Mouse (Mus musculus) adrenal gland, postnatal 36 days (tissue): ENCODE results near the gene Mtrf1. TPM values are rescaled to one million over a fixed set of nuclear protein-coding genes. Genes with fewer than 3 reads are reported as not detected.

Experiments used
- DNase-seq, 2 experiments: peaks; one replicate each; pipeline ENCODE4 v3.0.0; 2021; ENCODE audit warnings: mixed read lengths in 1 of 2
- long read RNA-seq, 2 experiments: library from polyadenylated mRNA; stranded (forward); transcript quantifications; one replicate each; pipeline ENCODE4 v2.0.0; 2021; ENCODE audit warnings: borderline sequencing depth in 2 of 2
- total RNA-seq, 2 experiments: library from RNA; stranded (reverse); gene quantifications; 2 replicates each; pipeline ENCODE4 v1.2.3; 2021

Mtrf1 gene
- total RNA-seq, result 1 to 10 TPM; 3.9 to 8.8 TPM
- long read RNA-seq, experiment 1, transcript Mtrf1-201 (11 exons, 1,799 nt), result major isoform, 14 of 18 reads
- long read RNA-seq, experiment 1, partial matches to known transcripts, result 4 of 18 reads
- long read RNA-seq, experiment 1, other reads (novel, unspliced or antisense), result 0 of 18 reads
- long read RNA-seq, experiment 2, transcript Mtrf1-201 (11 exons, 1,799 nt), result major isoform, 5 of 5 reads
- long read RNA-seq, experiment 2, partial matches to known transcripts, result 0 of 5 reads
- long read RNA-seq, experiment 2, other reads (novel, unspliced or antisense), result 0 of 5 reads

GRCm38 (mm10) chr14:79397321-79398122 lies at the start of gene Mtrf1:
Gene Mtrf1 (plus strand): TSS chr14:79397772.
- peak; percentile 71 to 78 for DNase-seq

GRCm38 (mm10) chr14:79358055-79358454 lies 39.5 kb upstream of the Mtrf1 start:
- DNase-seq, result no peak

GRCm38 (mm10) chr14:79377041-79377440 lies 20.5 kb upstream of the Mtrf1 start:
- DNase-seq, result no peak

GRCm38 (mm10) chr14:79383120-79383519 lies 14.5 kb upstream of the Mtrf1 start:
- DNase-seq, result no peak

GRCm38 (mm10) chr14:79388304-79388703 lies 9.3 kb upstream of the Mtrf1 start:
- DNase-seq, result no peak

- DNase-seq, result peak; percentile 6 to 20
Observed at GRCm38 (mm10) chr14:79389438-79390264, 7.9 kb upstream of the Mtrf1 start.

- DNase-seq, result peak; percentile 96 to 98
Observed at GRCm38 (mm10) chr14:79390265-79390926, 7.2 kb upstream of the Mtrf1 start, which contains the start of gene Naa16. Gene Naa16 (minus strand): TSS chr14:79390778.

GRCm38 (mm10) chr14:79393289-79393688 lies 4.3 kb upstream of the Mtrf1 start:
- no peak for DNase-seq

- peak; percentile 20 to 48 for DNase-seq
Observed at GRCm38 (mm10) chr14:79394564-79394963, 3.0 kb upstream of the Mtrf1 start.

GRCm38 (mm10) chr14:79407641-79408040 lies 10.1 kb downstream of the Mtrf1 start:
- no peak for DNase-seq

GRCm38 (mm10) chr14:79409278-79409830 lies 11.8 kb downstream of the Mtrf1 start:
- no peak for DNase-seq

- DNase-seq, result peak in 1 of 2 experiments; percentile 18
Observed at GRCm38 (mm10) chr14:79410662-79411061, 13.1 kb downstream of the Mtrf1 start.

- no peak for DNase-seq
Observed at GRCm38 (mm10) chr14:79413121-79413520, 15.5 kb downstream of the Mtrf1 start.

- DNase-seq, result no peak
Observed at GRCm38 (mm10) chr14:79420083-79420685, 22.6 kb downstream of the Mtrf1 start.

- peak; percentile 95 to 96 for DNase-seq
Observed at GRCm38 (mm10) chr14:79425979-79426729, 28.6 kb downstream of the Mtrf1 start, which contains the start of gene Kbtbd7. Gene Kbtbd7 (plus strand): TSS chr14:79426511.

GRCm38 (mm10) chr14:79426730-79427365 lies 29.3 kb downstream of the Mtrf1 start:
- DNase-seq, result peak in 1 of 2 experiments; percentile 5

- DNase-seq, result no peak
Observed at GRCm38 (mm10) chr14:79434068-79434467, 36.5 kb downstream of the Mtrf1 start.

GRCm38 (mm10) chr14:79440655-79441054 lies 43.1 kb downstream of the Mtrf1 start:
- peak; percentile 10 to 16 for DNase-seq

GRCm38 (mm10) chr14:79441441-79441840 lies 43.9 kb downstream of the Mtrf1 start:
- no peak for DNase-seq

GRCm38 (mm10) chr14:79444601-79445000 lies 47.0 kb downstream of the Mtrf1 start:
- DNase-seq, result no peak
